In the genomic region with DNA sequence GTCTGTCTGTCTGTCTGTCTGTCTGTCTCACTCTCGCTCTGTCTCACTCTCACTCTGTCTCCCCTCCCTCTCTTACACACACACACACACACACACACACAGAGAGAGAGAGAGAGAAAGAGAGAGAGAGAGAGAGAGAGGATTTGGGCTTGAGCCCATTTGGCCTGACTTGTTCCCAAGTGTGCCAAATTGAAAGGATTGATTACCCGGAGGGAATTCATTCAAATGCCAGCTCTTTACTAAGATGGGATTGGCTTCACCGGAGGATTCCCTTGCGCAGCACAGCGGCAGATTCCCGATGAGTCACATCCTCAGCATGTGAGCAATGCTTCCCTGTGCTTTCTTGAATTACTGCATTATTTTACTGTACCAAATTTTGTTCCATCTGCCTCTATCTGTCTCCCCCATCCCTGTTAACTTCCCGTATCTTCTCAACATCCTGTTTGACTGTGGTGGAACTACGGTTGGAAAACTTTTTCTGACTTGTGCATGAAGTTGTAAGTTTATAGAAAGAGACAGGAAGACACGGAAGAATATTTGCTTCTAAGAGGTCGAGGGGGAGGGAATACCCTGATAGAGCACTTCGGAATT, we compare ENCODE assay signal across 9 mouse cellular contexts.
DNase-seq lines count a peak whose midpoint lies in the region; ATAC-seq lines count a peak whose summit lies in the region.
"Had no signal": no experiment of that assay in that cellular context is flagged by ENCODE, and none has a peak within 500 bp of the region (broad histone marks: within the 10 kb centered on the region; RNA-seq: fewer than 3 reads in every experiment).

No protein-coding gene starts in this region.

- H3K9me3 ChIP-seq in forebrain, embryonic 15.5 days = no peaks in the 10 kb centered on the region
- H3K9me3 ChIP-seq in forebrain, embryonic 11.5 days (ENCODE audit: control insufficient read depth, low read length) = no peaks in the 10 kb centered on the region
- no peaks in the 10 kb centered on the region for H3K9me3 ChIP-seq in midbrain, embryonic 16.5 days (replicated peaks; ENCODE audit: control insufficient read depth, low read length, poor library complexity, severe bottlenecking)
- H3K9me3 ChIP-seq in midbrain, embryonic 15.5 days = no peaks in the 10 kb centered on the region
- H3K9me3 ChIP-seq in heart, embryonic 16.5 days (replicated peaks; ENCODE audit: control insufficient read depth, low read length) = peaks cover 6% of the 10 kb centered on the region; the same call in 1 of the 2 replicates

- H3K36me3 ChIP-seq in forebrain, embryonic 15.5 days = peaks cover 9% of the 10 kb centered on the region; the same call in 1 of the 2 replicates
- no peaks in the 10 kb centered on the region for H3K36me3 ChIP-seq in forebrain, embryonic 11.5 days (ENCODE audit: control insufficient read depth, insufficient read depth, low read length)
- 0 out of 2 replicates have a peak, but pooled peaks cover 2% of the 10 kb centered on the region for H3K36me3 ChIP-seq in midbrain, embryonic 16.5 days (ENCODE audit: control insufficient read depth, insufficient read depth, low read length)
- H3K36me3 ChIP-seq in midbrain, embryonic 15.5 days (replicated peaks) = 0 out of 2 replicates have a peak, but pooled peaks cover 3% of the 10 kb centered on the region
- peaks cover 20% of the 10 kb centered on the region for H3K36me3 ChIP-seq in heart, embryonic 16.5 days (ENCODE audit: control insufficient read depth, insufficient read depth)

- no peak overlapping the region for H3K4me3 ChIP-seq in forebrain, embryonic 15.5 days
- no peak overlapping the region for H3K4me3 ChIP-seq in forebrain, embryonic 11.5 days (ENCODE audit: low read depth, low read length)
- no peak overlapping the region for H3K4me3 ChIP-seq in midbrain, embryonic 16.5 days (ENCODE audit: low read depth, low read length)
- no peak overlapping the region for H3K4me3 ChIP-seq in midbrain, embryonic 15.5 days
- no peak overlapping the region for H3K4me3 ChIP-seq in heart, embryonic 16.5 days (ENCODE audit: low read length)
- H3K4me3 ChIP-seq: erythroblast, embryonic 14.5 days had no signal

- peaks cover 20% of the 10 kb centered on the region for H3K4me1 ChIP-seq in forebrain, embryonic 15.5 days
- no peaks in the 10 kb centered on the region for H3K4me1 ChIP-seq in forebrain, embryonic 11.5 days (replicated peaks; ENCODE audit: control insufficient read depth, insufficient read depth, low read length)
- H3K4me1 ChIP-seq in midbrain, embryonic 16.5 days (ENCODE audit: control insufficient read depth, insufficient read depth, low read length) = peaks cover 16% of the 10 kb centered on the region
- peaks cover 23% of the 10 kb centered on the region for H3K4me1 ChIP-seq in midbrain, embryonic 15.5 days
- H3K4me1 ChIP-seq in heart, embryonic 16.5 days (ENCODE audit: control insufficient read depth, insufficient read depth, low read length) = no peaks in the 10 kb centered on the region

- no peaks in the 10 kb centered on the region for H3K27me3 ChIP-seq in forebrain, embryonic 15.5 days
- no peaks in the 10 kb centered on the region for H3K27me3 ChIP-seq in forebrain, embryonic 11.5 days (ENCODE audit: control insufficient read depth, insufficient read depth, low read length)
- no peaks in the 10 kb centered on the region for H3K27me3 ChIP-seq in midbrain, embryonic 16.5 days (ENCODE audit: control insufficient read depth, insufficient read depth, low read depth, low read length)
- H3K27me3 ChIP-seq in midbrain, embryonic 15.5 days (replicated peaks) = no peaks in the 10 kb centered on the region
- no peaks in the 10 kb centered on the region for H3K27me3 ChIP-seq in heart, embryonic 16.5 days (ENCODE audit: control insufficient read depth, insufficient read depth, low read length)

- WGBS in forebrain, embryonic 15.5 days = 49% methylated on average over 11 of the region's 11 CpGs
- WGBS in forebrain, embryonic 11.5 days = 67% methylated on average over 11 of the region's 11 CpGs
- 48% methylated on average over 11 of the region's 11 CpGs for WGBS in midbrain, embryonic 16.5 days
- 51% methylated on average over 11 of the region's 11 CpGs for WGBS in midbrain, embryonic 15.5 days
- WGBS in heart, embryonic 16.5 days = 49% methylated on average over 11 of the region's 11 CpGs

- H3K27ac ChIP-seq in forebrain, embryonic 15.5 days (replicated peaks) = no peak overlapping the region
- H3K27ac ChIP-seq in forebrain, embryonic 11.5 days (ENCODE audit: low read depth, low read length) = no peak overlapping the region
- H3K27ac ChIP-seq in midbrain, embryonic 16.5 days (ENCODE audit: low read length) = peak overlapping the region; percentile 6; the same call in 1 of the 2 replicates
- no peak overlapping the region for H3K27ac ChIP-seq in midbrain, embryonic 15.5 days
- no peak overlapping the region for H3K27ac ChIP-seq in heart, embryonic 16.5 days (ENCODE audit: low read length)

- peak; percentile 78 for ATAC-seq in forebrain, embryonic 15.5 days (replicated peaks)
- no peak for ATAC-seq in forebrain, embryonic 11.5 days (replicated peaks; ENCODE audit: low FRiP score)
- ATAC-seq in midbrain, embryonic 16.5 days = 0 out of 2 replicates have a peak, but pooled peaks have one; percentile 29
- ATAC-seq in midbrain, embryonic 15.5 days (replicated peaks) = no peak
- no peak; the same call in 1 of the 2 replicates for ATAC-seq in heart, embryonic 16.5 days (replicated peaks; ENCODE audit: extremely low read depth, insufficient read depth, low FRiP score)
- ATAC-seq in monocyte, adult 5-6 weeks (replicated peaks; ENCODE audit: insufficient number of reproducible peaks, low FRiP score, low TSS enrichment, poor library complexity, severe bottlenecking) = no peak

- no peak overlapping the region for H3K4me2 ChIP-seq in forebrain, embryonic 15.5 days (replicated peaks)
- no peak overlapping the region for H3K4me2 ChIP-seq in forebrain, embryonic 11.5 days (ENCODE audit: low read depth, low read length, severe bottlenecking)
- no peak overlapping the region for H3K4me2 ChIP-seq in midbrain, embryonic 16.5 days (ENCODE audit: low read length)
- no peak overlapping the region for H3K4me2 ChIP-seq in midbrain, embryonic 15.5 days
- peak overlapping the region; percentile 7 for H3K4me2 ChIP-seq in heart, embryonic 16.5 days (ENCODE audit: low read depth, low read length)

- no peak overlapping the region for H3K9ac ChIP-seq in forebrain, embryonic 15.5 days (replicated peaks)
- no peak overlapping the region for H3K9ac ChIP-seq in forebrain, embryonic 11.5 days (ENCODE audit: low read length)
- no peak overlapping the region for H3K9ac ChIP-seq in midbrain, embryonic 16.5 days (ENCODE audit: low read depth, low read length)
- H3K9ac ChIP-seq in midbrain, embryonic 15.5 days = no peak overlapping the region
- H3K9ac ChIP-seq in heart, embryonic 16.5 days (ENCODE audit: low read length) = no peak overlapping the region

- no peak for DNase-seq in forebrain, embryonic 11.5 days (ENCODE audit: low spot score)
- DNase-seq in right cerebral cortex, postnatal 36 days (ENCODE audit: low spot score in 2 of 2) = peak; percentile 35 to 43
- DNase-seq in T-cell, adult 2 months (ENCODE audit: low spot score) = no peak

Comparison
In these comparisons a context has a peak if more than half of its experiments do, and no peak if none do; other contexts are left out.
1. ATAC-seq: peak in forebrain, embryonic 15.5 days (single experiment) and midbrain, embryonic 16.5 days (single experiment); none in forebrain, embryonic 11.5 days (single experiment), midbrain, embryonic 15.5 days (single experiment), heart, embryonic 16.5 days (single experiment) and monocyte, adult 5-6 weeks (single experiment).
2. DNase-seq: peak in right cerebral cortex, postnatal 36 days (2 of 2); none in forebrain, embryonic 11.5 days (single experiment) and T-cell, adult 2 months (single experiment).